Mouse (Mus musculus) myocyte (in vitro differentiated cells): ENCODE data around the gene Chaf1a.

Source experiments
- CEBPB ChIP-seq: IDR thresholded peaks from 2 replicates; pipeline ENCODE4 v1.6.1; 2011; ENCODE audit warnings: mild to moderate bottlenecking, moderate library complexity; ENCODE audit not compliant: poor library complexity, insufficient read depth, severe bottlenecking
- E2F4 ChIP-seq: IDR thresholded peaks from one replicate; pipeline ENCODE4 v1.6.1; 2011; ENCODE audit warnings: mild to moderate bottlenecking, control low read depth, moderate library complexity; ENCODE audit not compliant: insufficient read depth
- MAX ChIP-seq: IDR thresholded peaks from one replicate; pipeline ENCODE4 v1.6.1; 2011; ENCODE audit warnings: low read depth, mild to moderate bottlenecking, control low read depth
- MYOD1 ChIP-seq, 3 experiments: IDR thresholded peaks; one replicate each; pipeline ENCODE4 v1.6.1; 2011; ENCODE audit warnings: control low read depth in 2 of 3, low read depth in 2 of 3, mild to moderate bottlenecking in 2 of 3, moderate library complexity in 1 of 3; ENCODE audit not compliant: insufficient read length in 2 of 3, control insufficient read depth in 1 of 3
- MYOG ChIP-seq, 3 experiments: IDR thresholded peaks; one replicate each; pipeline ENCODE4 v1.6.1; 2011; ENCODE audit warnings: control low read depth in 2 of 3, low read depth in 2 of 3, mild to moderate bottlenecking in 2 of 3; ENCODE audit not compliant: insufficient read length in 2 of 3, control insufficient read depth in 1 of 3, insufficient read depth in 1 of 3
- POLR2A ChIP-seq: IDR thresholded peaks from one replicate; pipeline ENCODE4 v1.6.1; 2011; ENCODE audit warnings: low read depth, mild to moderate bottlenecking, control low read depth, moderate library complexity; ENCODE audit not compliant: insufficient read length
- POLR2AphosphoS2 ChIP-seq: IDR thresholded peaks from one replicate; pipeline ENCODE4 v1.6.1; 2011; ENCODE audit warnings: low read depth, control low read depth; ENCODE audit not compliant: insufficient read length
- TCF3 ChIP-seq: IDR thresholded peaks from one replicate; pipeline ENCODE4 v1.6.1; 2011; ENCODE audit warnings: low read depth, control low read depth; ENCODE audit not compliant: insufficient read length

- no peak for TF ChIP-seq MAX
- TF ChIP-seq POLR2A: no peak
- TF ChIP-seq CEBPB: no peak
- no peak for TF ChIP-seq MYOD1 (IDR thresholded peaks at IDR 0.05; ENCODE audit: control insufficient read depth in 1 of 3, insufficient read length in 2 of 3, low read depth in 2 of 3)
- no peak for TF ChIP-seq POLR2AphosphoS2
- no peak for TF ChIP-seq E2F4
- no peak for TF ChIP-seq MYOG (IDR thresholded peaks at IDR 0.05; ENCODE audit: control insufficient read depth in 1 of 3, insufficient read depth in 1 of 3, insufficient read length in 2 of 3, low read depth in 2 of 3)
- no peak for TF ChIP-seq TCF3
Measured at GRCm38 (mm10) chr17:56069066-56069465, 28.8 kb downstream of the Chaf1a start.
